Mouse (Mus musculus) heart, embryonic 14.5 days (tissue): Measurements from ENCODE around the gene Lrrtm4. TPM values are rescaled to one million over a fixed set of nuclear protein-coding genes. Genes with fewer than 3 reads are reported as not detected.

Experiments
- ATAC-seq: fragments of 200-750 bp; cut with Nextera tagmentation; 2 replicates; pipeline ENCODE4 v1.8.0; 2017; ENCODE audit warnings: low read depth, moderate TSS enrichment; ENCODE audit not compliant: insufficient number of reproducible peaks, insufficient read depth, low FRiP score
- H3K27ac ChIP-seq, 2 experiments: fragments of 200-500 bp in 1 of 2; fragments of 300-500 bp in 1 of 2; sonication (generic) in 1 of 2; replicated peaks in 1 of 2; 2 replicates each; pipeline ENCODE4 v1.5.1; 2012 to 2014; ENCODE audit warnings: low read depth in 2 of 2, low read length in 2 of 2, control low read depth in 1 of 2, mild to moderate bottlenecking in 1 of 2, mixed read lengths in 1 of 2; ENCODE audit not compliant: control insufficient read depth in 1 of 2, insufficient read depth in 1 of 2
- H3K27me3 ChIP-seq: fragments of 300-500 bp; sonication (generic); 2 replicates; pipeline ENCODE4 v1.6.1; 2014; ENCODE audit warnings: mild to moderate bottlenecking, low read length, control low read depth; ENCODE audit not compliant: control insufficient read depth, insufficient read depth
- H3K36me3 ChIP-seq: fragments of 300-500 bp; sonication (generic); 2 replicates; pipeline ENCODE4 v1.6.1; 2014; ENCODE audit warnings: mild to moderate bottlenecking, control low read depth, low read length, mixed read lengths; ENCODE audit not compliant: control insufficient read depth, insufficient read depth
- H3K4me1 ChIP-seq, 2 experiments: fragments of 200-500 bp in 1 of 2; fragments of 300-500 bp in 1 of 2; sonication (generic) in 1 of 2; 2 replicates each; pipeline ENCODE4 v1.6.1; 2012 to 2014; ENCODE audit warnings: low read length in 2 of 2, control low read depth in 1 of 2, mixed read lengths in 1 of 2; ENCODE audit not compliant: control insufficient read depth in 2 of 2, insufficient read depth in 2 of 2
- H3K4me2 ChIP-seq: fragments of 300-500 bp; sonication (generic); 2 replicates; pipeline ENCODE4 v1.6.1; 2014; ENCODE audit warnings: mild to moderate bottlenecking, low read length
- H3K4me3 ChIP-seq, 2 experiments: fragments of 200-500 bp in 1 of 2; fragments of 300-500 bp in 1 of 2; sonication (generic) in 1 of 2; 2 replicates each; pipeline ENCODE4 v1.5.1; 2012 to 2014; ENCODE audit warnings: low read length in 2 of 2, mild to moderate bottlenecking in 2 of 2, control low read depth in 1 of 2, low read depth in 1 of 2, moderate library complexity in 1 of 2; ENCODE audit not compliant: control insufficient read depth in 1 of 2, insufficient read depth in 1 of 2
- H3K9ac ChIP-seq: fragments of 300-500 bp; sonication (generic); 2 replicates; pipeline ENCODE4 v1.6.1; 2014; ENCODE audit warnings: mild to moderate bottlenecking, low read length
- H3K9me3 ChIP-seq: fragments of 300-500 bp; sonication (generic); 2 replicates; pipeline ENCODE4 v1.6.1; 2016; ENCODE audit warnings: low read length, control low read depth; ENCODE audit not compliant: control insufficient read depth
- WGBS: fragments of 180-500 bp; shearing (Covaris S2); extraction: QIAGEN DNeasy Blood & Tissue Kit; methylation state at CpG from one replicate; pipeline ENCODE4 v1.1.7; 2014; 5-methylcytosine and 5-hydroxymethylcytosine counted together
- polyA plus RNA-seq: library from polyadenylated mRNA; unstranded; fragments of >200 nt; fragmentation: Nextera tagmentation; extraction: Ambion mirVana; gene quantifications from 2 replicates; pipeline ENCODE4 v1.2.1, GENCODE M21; 2014

Lrrtm4 gene
- polyA plus RNA-seq, 1 experiment from 2014 or later, result 0.68 TPM

DNA sequence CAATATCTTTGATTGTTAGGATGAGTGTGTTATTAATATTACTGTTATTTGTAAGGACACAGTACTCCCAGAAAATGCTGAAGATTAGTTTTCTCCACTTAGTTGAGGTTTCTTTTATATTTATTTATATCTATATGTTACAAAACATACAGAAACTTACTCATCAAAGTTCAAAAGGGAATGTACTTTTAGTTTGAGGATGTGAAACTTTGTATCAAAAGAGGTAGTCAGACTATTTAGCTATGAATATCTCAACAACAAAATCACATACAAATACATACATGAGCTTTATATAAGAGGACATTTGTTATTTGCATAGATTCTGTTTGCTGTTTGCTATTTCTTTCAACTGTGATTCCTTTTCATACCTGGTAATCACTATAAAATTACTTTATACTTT lies 421.5 kb downstream of the Lrrtm4 start:
- no peak overlapping the region for H3K27ac ChIP-seq
- no peak overlapping the region for H3K9ac ChIP-seq
- H3K9me3 ChIP-seq, result 0 out of 2 replicates have a peak, but pooled peaks cover 2% of the 10 kb centered on the region
- H3K4me3 ChIP-seq, result no peak overlapping the region
- no peaks in the 10 kb centered on the region for H3K27me3 ChIP-seq
- no peak overlapping the region for H3K4me2 ChIP-seq
- no peak for ATAC-seq
- no peaks in the 10 kb centered on the region for H3K36me3 ChIP-seq
- H3K4me1 ChIP-seq, result no peaks in the 10 kb centered on the region

DNA sequence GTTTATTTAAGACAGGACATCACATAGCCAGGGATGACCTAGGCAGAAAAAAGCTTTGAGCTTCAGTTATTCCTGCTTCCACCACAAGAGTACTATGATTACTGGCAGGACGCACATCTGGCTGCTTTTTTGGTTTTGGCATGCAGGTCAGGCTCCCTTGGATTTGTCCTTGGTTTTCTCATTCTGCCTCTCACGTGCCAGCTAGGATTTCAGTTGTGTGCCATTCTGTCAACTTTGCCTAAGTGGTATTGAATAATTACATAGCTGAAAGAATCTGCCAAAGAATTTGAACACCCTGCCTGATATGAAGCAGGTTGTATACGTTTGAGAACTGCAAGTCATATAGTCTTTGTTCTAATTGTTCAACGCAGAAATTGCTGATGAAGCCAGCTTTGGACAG lies 451.9 kb downstream of the Lrrtm4 start:
- H3K36me3 ChIP-seq, result no peaks in the 10 kb centered on the region
- 70% methylated on average over 4 of the region's 4 CpGs for WGBS
- no peak overlapping the region for H3K4me2 ChIP-seq
- ATAC-seq, result no peak
- no peak overlapping the region for H3K4me3 ChIP-seq
- no peaks in the 10 kb centered on the region for H3K9me3 ChIP-seq
- H3K4me1 ChIP-seq, result no peaks in the 10 kb centered on the region
- no peak overlapping the region for H3K9ac ChIP-seq
- no peaks in the 10 kb centered on the region for H3K27me3 ChIP-seq
- no peak overlapping the region for H3K27ac ChIP-seq

- no peak overlapping the region for H3K4me3 ChIP-seq
- H3K4me1 ChIP-seq, result no peaks in the 10 kb centered on the region
- H3K27ac ChIP-seq, result no peak overlapping the region
- no peaks in the 10 kb centered on the region for H3K36me3 ChIP-seq
- no peaks in the 10 kb centered on the region for H3K9me3 ChIP-seq
- no peak overlapping the region for H3K9ac ChIP-seq
- no peak overlapping the region for H3K4me2 ChIP-seq
- H3K27me3 ChIP-seq, result no peaks in the 10 kb centered on the region
- no peak for ATAC-seq
- 79% methylated on average over 3 of the region's 3 CpGs for WGBS
Observed at GRCm38 (mm10) chr6:80476153-80476552, 457.5 kb downstream of the Lrrtm4 start.

GRCm38 (mm10) chr6:80545017-80545416 lies 526.3 kb downstream of the Lrrtm4 start:
- no peaks in the 10 kb centered on the region for H3K36me3 ChIP-seq
- no peaks in the 10 kb centered on the region for H3K9me3 ChIP-seq
- no peak overlapping the region for H3K9ac ChIP-seq
- no peak overlapping the region for H3K4me3 ChIP-seq
- 27% methylated on average over 1 of the region's 1 CpGs for WGBS
- no peaks in the 10 kb centered on the region for H3K27me3 ChIP-seq
- ATAC-seq, result no peak
- no peaks in the 10 kb centered on the region for H3K4me1 ChIP-seq
- H3K4me2 ChIP-seq, result no peak overlapping the region
- no peak overlapping the region for H3K27ac ChIP-seq

GRCm38 (mm10) chr6:80549907-80550306 lies 531.2 kb downstream of the Lrrtm4 start:
- Histone ChIP-seq H3K36me3 (no peaks in the 10 kb centered on the region), H3K4me2 (no peak overlapping the region), H3K9me3 (no peaks in the 10 kb centered on the region), H3K4me3 (no peak overlapping the region), H3K27ac (no peak overlapping the region), H3K9ac (no peak overlapping the region), H3K4me1 (no peaks in the 10 kb centered on the region), H3K27me3 (no peaks in the 10 kb centered on the region)
- ATAC-seq, result no peak

GRCm38 (mm10) chr6:80553398-80553797 lies 534.7 kb downstream of the Lrrtm4 start:
- H3K9ac ChIP-seq, result no peak overlapping the region
- no peak overlapping the region for H3K4me2 ChIP-seq
- no peak for ATAC-seq
- no peaks in the 10 kb centered on the region for H3K36me3 ChIP-seq
- H3K9me3 ChIP-seq, result no peaks in the 10 kb centered on the region
- H3K27ac ChIP-seq, result no peak overlapping the region
- no peaks in the 10 kb centered on the region for H3K4me1 ChIP-seq
- no peak overlapping the region for H3K4me3 ChIP-seq
- H3K27me3 ChIP-seq, result no peaks in the 10 kb centered on the region
- 96% methylated on average over 2 of the region's 2 CpGs for WGBS

DNA sequence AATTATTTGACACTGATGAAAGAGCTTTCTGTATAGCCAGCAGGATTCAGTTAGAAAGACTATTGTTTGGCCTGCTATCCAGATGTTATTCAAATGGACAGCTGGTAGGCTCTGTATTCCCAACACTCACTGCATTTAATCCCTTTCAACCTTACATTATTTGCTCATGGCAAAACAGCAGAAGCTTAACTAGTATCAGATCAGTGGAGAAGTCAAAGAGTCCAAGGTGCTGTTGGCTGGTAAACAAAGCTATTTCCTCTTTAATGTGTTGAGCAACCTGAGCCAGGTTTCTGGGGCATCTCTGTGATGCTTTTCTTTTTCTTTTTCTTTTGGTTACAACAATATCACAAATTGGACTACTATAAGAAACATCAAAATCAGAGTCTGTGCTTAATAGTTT lies 536.3 kb downstream of the Lrrtm4 start:
- no peak for ATAC-seq
- H3K9me3 ChIP-seq, result no peaks in the 10 kb centered on the region
- no peak overlapping the region for H3K27ac ChIP-seq
- no peaks in the 10 kb centered on the region for H3K27me3 ChIP-seq
- H3K9ac ChIP-seq, result no peak overlapping the region
- no peaks in the 10 kb centered on the region for H3K36me3 ChIP-seq
- no peak overlapping the region for H3K4me3 ChIP-seq
- H3K4me2 ChIP-seq, result no peak overlapping the region
- H3K4me1 ChIP-seq, result 0 out of 4 replicates have a peak, but pooled peaks cover 0 to 5% of the 10 kb centered on the region in 2 experiments

- H3K9ac ChIP-seq, result no peak overlapping the region
- WGBS, result 82% methylated on average over 2 of the region's 2 CpGs
- no peak overlapping the region for H3K4me2 ChIP-seq
- H3K27ac ChIP-seq, result no peak overlapping the region
- ATAC-seq, result no peak
- no peaks in the 10 kb centered on the region for H3K27me3 ChIP-seq
- no peaks in the 10 kb centered on the region for H3K4me1 ChIP-seq
- H3K9me3 ChIP-seq, result no peaks in the 10 kb centered on the region
- no peaks in the 10 kb centered on the region for H3K36me3 ChIP-seq
- H3K4me3 ChIP-seq, result no peak overlapping the region
Observed at GRCm38 (mm10) chr6:80577227-80577626, 558.5 kb downstream of the Lrrtm4 start.
